8 mouse cellular contexts compared by ENCODE assay signal in the genomic region with DNA sequence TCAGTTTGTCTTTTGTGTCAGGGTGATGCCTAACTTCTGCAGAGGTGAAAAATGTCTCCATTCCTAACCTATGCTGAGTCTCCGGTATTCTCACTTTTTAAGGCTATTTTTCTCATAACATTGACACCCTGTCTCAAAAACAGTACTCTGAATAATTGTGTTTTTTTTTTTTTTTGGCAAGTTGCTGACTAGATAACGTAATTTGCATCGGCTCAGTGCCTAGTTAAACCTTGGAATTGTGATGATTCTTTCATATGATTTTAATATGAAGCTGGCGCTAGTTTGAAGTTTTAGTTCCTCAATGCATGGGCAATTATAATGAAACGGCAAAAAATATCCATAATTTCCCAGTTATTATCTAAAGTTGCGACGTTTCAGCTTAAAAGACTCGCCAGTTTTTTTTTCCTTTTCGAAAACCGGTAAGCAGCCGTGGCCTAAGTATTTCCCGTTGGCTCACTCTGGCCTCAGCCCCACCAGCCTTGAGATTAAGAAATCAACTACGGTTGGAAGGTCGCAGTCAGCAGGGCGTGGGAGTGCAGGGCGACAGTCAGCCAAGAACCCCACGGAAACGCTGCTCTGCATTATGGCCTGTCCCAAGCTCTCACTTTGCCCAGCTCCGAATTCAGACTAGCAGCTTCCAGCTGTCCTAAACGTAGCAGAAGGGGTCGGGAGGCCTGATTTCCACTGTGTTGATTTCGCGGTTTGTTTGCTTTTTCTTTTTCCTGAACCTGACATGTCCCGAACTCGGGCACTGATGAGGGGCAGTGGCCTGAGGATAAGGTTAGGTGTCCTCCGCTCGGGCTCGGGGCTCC. TPM values are rescaled to one million over a fixed set of nuclear protein-coding genes. Genes with fewer than 3 reads are reported as not detected.
A peak's percentile ranks its signal among the peaks of the same experiment; 100 is the strongest.
DNase-seq lines count a peak whose midpoint lies in the region; ATAC-seq and TF ChIP-seq lines count a peak whose summit lies in the region.

No protein-coding gene starts in this region.

- intact Hi-C loops in heart, adult 2 months (cut with DNase I), result loop anchor here (1.0 kb wide), 1 partner anchor 16 kb away; no protein-coding TSS in a partner anchor

- no peak for TF ChIP-seq EP300 in heart, adult 2 months (IDR thresholded peaks at IDR 0.05; ENCODE audit: insufficient read depth, low read depth, low read length)

- peaks cover 4% of the 10 kb centered on the region for H3K4me1 ChIP-seq in heart, adult 2 months (ENCODE audit: control insufficient read depth, insufficient read depth, low read length)
- H3K4me1 ChIP-seq in kidney, embryonic 15.5 days, result peaks cover 24% of the 10 kb centered on the region

- peak overlapping the region; percentile 64 for H3K4me3 ChIP-seq in heart, adult 2 months
- H3K4me3 ChIP-seq in kidney, embryonic 15.5 days (replicated peaks), result peak overlapping the region; percentile 79

- TF ChIP-seq CTCF in heart, adult 2 months (IDR thresholded peaks at IDR 0.05), result no peak

- TF ChIP-seq POLR2A in heart, adult 2 months (IDR thresholded peaks at IDR 0.05; ENCODE audit: insufficient read depth, low read depth, low read length), result peak; percentile 76

- peak overlapping the region; percentile 97 for H3K27ac ChIP-seq in heart, adult 2 months
- peak overlapping the region; percentile 100 for H3K27ac ChIP-seq in kidney, embryonic 15.5 days

- peak overlapping the region; percentile 87 for H3K9ac ChIP-seq in heart, adult 2 months (ENCODE audit: low read depth, low read length)
- peak overlapping the region; percentile 85 for H3K9ac ChIP-seq in kidney, embryonic 15.5 days

- no peaks in the 10 kb centered on the region for H3K9me3 ChIP-seq in kidney, embryonic 15.5 days (replicated peaks)

- H3K36me3 ChIP-seq in heart, adult 2 months (ENCODE audit: control insufficient read depth, insufficient read depth, low read length), result peaks cover 10% of the 10 kb centered on the region
- no peaks in the 10 kb centered on the region for H3K36me3 ChIP-seq in kidney, embryonic 15.5 days

- peak; percentile 40 for ATAC-seq in kidney, embryonic 15.5 days (replicated peaks; ENCODE audit: low FRiP score)

- under 1% methylated on average over 28 of the region's 28 CpGs for WGBS in heart, adult 2 months
- WGBS in kidney, embryonic 15.5 days, result 5% methylated on average over 28 of the region's 28 CpGs

- peak; percentile 90 for DNase-seq in kidney, adult 18-20 months
- no peak for DNase-seq in kidney, adult 9 months
- DNase-seq in MEL-GATA-1-ER (ENCODE audit: extremely low read depth, low read depth), result peak; percentile 55
- peak; percentile 8 for DNase-seq in embryo, embryonic 11.5 days (ENCODE audit: low read depth, low spot score)
- peak in 1 of 2 experiments; percentile 88 for DNase-seq in heart, adult 2 months
- peak; percentile 80 for DNase-seq in lung, postnatal 10 days
- DNase-seq in spleen, postnatal 14 days (ENCODE audit: low spot score in 2 of 2), result peak; percentile 60 to 64

- H3K4me2 ChIP-seq in kidney, embryonic 15.5 days, result peak overlapping the region; percentile 72

- H3K79me2 ChIP-seq in heart, adult 2 months (replicated peaks; ENCODE audit: control insufficient read depth, insufficient read depth, low read length), result peaks cover 3% of the 10 kb centered on the region

- H3K27me3 ChIP-seq in heart, adult 2 months (ENCODE audit: control insufficient read depth, insufficient read depth, low read length), result no peaks in the 10 kb centered on the region
- no peaks in the 10 kb centered on the region for H3K27me3 ChIP-seq in kidney, embryonic 15.5 days

RNA-seq across cellular contexts. Expression of a gene that starts 0.7 kb away (rescaled TPM):
- total RNA-seq in heart, adult 2 months (2021), result 10 to 100 TPM; 91.7 to 99.9 TPM
- 28.1 and 45.7 TPM in 2 replicates for polyA plus RNA-seq in heart, adult 2 months (2012; rRNA removed)
- 41.1 and 41.7 TPM in 2 replicates for polyA plus RNA-seq in kidney, embryonic 15.5 days (2015; fragmentation: Nextera tagmentation; extraction: Ambion mirVana)

RNA-seq across cellular contexts. Expression of a gene that starts 17.2 kb away (rescaled TPM):
- 100 to 1,000 TPM; 221 to 266 TPM for total RNA-seq in heart, adult 2 months (2021)
- polyA plus RNA-seq in heart, adult 2 months (2012; rRNA removed), result 415 and 493 TPM in 2 replicates
- 171 TPM in 2 replicates for polyA plus RNA-seq in kidney, embryonic 15.5 days (2015; fragmentation: Nextera tagmentation; extraction: Ambion mirVana)
